Mouse (Mus musculus): ENCODE data around the gene Smad1.

The Smad1 gene

GRCm38 (mm10) chr8:79295276-79296105, 103.8 kb downstream of the Smad1 start:
- no peak for DNase-seq (ENCODE audit: low spot score)

- peak; percentile 96 for DNase-seq (ENCODE audit: low spot score)
These were observed 104.6 kb downstream of the Smad1 start, which contains the start of gene Mmaa for GRCm38 (mm10) chr8:79294610-79295275. Gene Mmaa (minus strand): TSS chr8:79294937.

DNA sequence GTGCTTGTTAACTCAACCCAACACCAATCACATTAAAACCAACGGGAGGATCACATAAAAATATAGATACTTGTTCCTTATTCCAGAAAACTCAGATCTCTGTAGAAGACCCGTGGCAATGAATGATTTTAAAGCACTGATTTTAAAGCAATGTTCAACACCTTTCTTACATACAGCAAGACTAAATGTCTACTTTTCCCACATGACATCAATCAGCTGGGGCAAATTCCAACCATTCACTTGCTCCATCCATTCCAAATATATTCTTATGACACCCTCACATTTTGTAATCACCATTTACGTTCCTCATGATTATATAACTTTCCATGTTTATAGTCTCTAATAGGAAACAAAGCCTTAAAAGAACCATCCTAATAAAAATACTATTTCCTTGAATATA, 105.5 kb downstream of the Smad1 start:
- no peak for DNase-seq (ENCODE audit: low spot score)

- no peak for DNase-seq (ENCODE audit: low spot score)
These were observed 106.5 kb downstream of the Smad1 start for GRCm38 (mm10) chr8:79292712-79293264.

GRCm38 (mm10) chr8:79289592-79289991, 109.7 kb downstream of the Smad1 start:
- DNase-seq (ENCODE audit: low spot score) = no peak

DNA sequence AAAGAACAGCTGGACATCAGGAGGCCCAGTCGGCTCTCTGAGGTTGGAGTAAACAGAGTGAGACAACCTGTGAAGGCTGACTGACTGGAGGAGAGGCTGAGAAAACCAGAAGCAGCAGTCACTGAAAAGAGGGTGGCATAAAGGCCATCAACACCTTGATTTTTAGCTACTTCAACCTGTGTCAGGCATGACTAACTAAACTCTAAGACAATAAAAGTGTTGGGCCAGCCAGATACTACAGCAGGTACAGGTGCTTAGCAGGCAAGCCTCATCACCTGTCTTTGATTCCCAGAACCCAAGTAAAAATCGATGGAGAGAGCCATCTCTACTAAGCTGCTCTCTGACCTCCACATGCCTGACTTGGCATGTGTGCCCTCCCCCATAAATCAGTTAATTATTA, 110.6 kb downstream of the Smad1 start:
- DNase-seq (ENCODE audit: low spot score) = no peak
